Mouse (Mus musculus): ENCODE results near the gene Hesx1. TPM values are rescaled to one million over a fixed set of nuclear protein-coding genes. Genes with fewer than 3 reads are reported as not detected.

The Hesx1 gene
- polyA plus RNA-seq, 1 experiment from 2014 or later, result 1.7 TPM

- no peak for ATAC-seq (replicated peaks; ENCODE audit: insufficient number of reproducible peaks, low FRiP score, low TSS enrichment)
- no peak overlapping the region for H3K9ac ChIP-seq (ENCODE audit: low read depth, low read length)
- H3K36me3 ChIP-seq (ENCODE audit: control insufficient read depth, insufficient read depth, low read length), result no peaks in the 10 kb centered on the region
- no peak overlapping the region for H3K4me3 ChIP-seq (ENCODE audit: low read depth, low read length)
- no peak overlapping the region; the same call in 1 of the 2 replicates for H3K4me2 ChIP-seq
- H3K27me3 ChIP-seq (ENCODE audit: control insufficient read depth, insufficient read depth, low read length), result no peaks in the 10 kb centered on the region
- WGBS (ENCODE audit: insufficient replicate concordance), result 38% methylated on average over 3 of the region's 3 CpGs
- H3K27ac ChIP-seq (ENCODE audit: low read depth, low read length), result no peak overlapping the region
- no peaks in the 10 kb centered on the region for H3K4me1 ChIP-seq (ENCODE audit: control insufficient read depth, insufficient read depth, low read length)
- H3K9me3 ChIP-seq (replicated peaks; ENCODE audit: control insufficient read depth, low read length), result no peaks in the 10 kb centered on the region
Observed at GRCm38 (mm10) chr14:26993427-26993826, 789 bp upstream of the Hesx1 start.

- H3K4me2 ChIP-seq, result no peak overlapping the region
Observed at GRCm38 (mm10) chr14:26996257-26996656, 2.0 kb downstream of the Hesx1 start.

GRCm38 (mm10) chr14:27000386-27000785 lies 6.2 kb downstream of the Hesx1 start:
- H3K9me3 ChIP-seq (replicated peaks; ENCODE audit: control insufficient read depth, low read length), result no peaks in the 10 kb centered on the region
- H3K4me2 ChIP-seq, result peak overlapping the region; percentile 58
- WGBS (ENCODE audit: insufficient replicate concordance), result 3% methylated on average over 11 of the region's 11 CpGs
- ATAC-seq (replicated peaks; ENCODE audit: insufficient number of reproducible peaks, low FRiP score, low TSS enrichment), result 0 out of 2 replicates have a peak, but pooled peaks have one; percentile 52
- H3K9ac ChIP-seq (ENCODE audit: low read depth, low read length), result peak overlapping the region; percentile 39; the same call in 1 of the 2 replicates
- no peaks in the 10 kb centered on the region for H3K36me3 ChIP-seq (ENCODE audit: control insufficient read depth, insufficient read depth, low read length)
- peak overlapping the region; percentile 30 for H3K4me3 ChIP-seq (ENCODE audit: low read depth, low read length)
- H3K4me1 ChIP-seq (ENCODE audit: control insufficient read depth, insufficient read depth, low read length), result 0 out of 2 replicates have a peak, but pooled peaks cover 3% of the 10 kb centered on the region
- peaks cover 2% of the 10 kb centered on the region; the same call in 1 of the 2 replicates for H3K27me3 ChIP-seq (ENCODE audit: control insufficient read depth, insufficient read depth, low read length)
- H3K27ac ChIP-seq (ENCODE audit: low read depth, low read length), result no peak overlapping the region

More at GRCm38 (mm10) chr14:26996257-26996656, 2.0 kb downstream of the Hesx1 start:
- Histone ChIP-seq H3K27me3 (ENCODE audit: control insufficient read depth, insufficient read depth, low read length) (peaks cover 2% of the 10 kb centered on the region; the same call in 1 of the 2 replicates), H3K9me3 (replicated peaks; ENCODE audit: control insufficient read depth, low read length) (no peaks in the 10 kb centered on the region), H3K4me3 (ENCODE audit: low read depth, low read length) (no peak overlapping the region), H3K27ac (ENCODE audit: low read depth, low read length) (no peak overlapping the region), H3K4me1 (ENCODE audit: control insufficient read depth, insufficient read depth, low read length) (0 out of 2 replicates have a peak, but pooled peaks cover 3% of the 10 kb centered on the region), H3K9ac (ENCODE audit: low read depth, low read length) (no peak overlapping the region), H3K36me3 (ENCODE audit: control insufficient read depth, insufficient read depth, low read length) (no peaks in the 10 kb centered on the region)
- no peak for ATAC-seq (replicated peaks; ENCODE audit: insufficient number of reproducible peaks, low FRiP score, low TSS enrichment)

GRCm38 (mm10) chr14:27004906-27005305 lies 10.7 kb downstream of the Hesx1 start:
- no peak overlapping the region for H3K9ac ChIP-seq (ENCODE audit: low read depth, low read length)
- 77% methylated on average over 7 of the region's 7 CpGs for WGBS (ENCODE audit: insufficient replicate concordance)
- no peaks in the 10 kb centered on the region for H3K36me3 ChIP-seq (ENCODE audit: control insufficient read depth, insufficient read depth, low read length)
- no peak overlapping the region for H3K4me2 ChIP-seq
- no peak overlapping the region for H3K4me3 ChIP-seq (ENCODE audit: low read depth, low read length)
- H3K27ac ChIP-seq (ENCODE audit: low read depth, low read length), result no peak overlapping the region
- no peaks in the 10 kb centered on the region for H3K9me3 ChIP-seq (replicated peaks; ENCODE audit: control insufficient read depth, low read length)
- ATAC-seq (replicated peaks; ENCODE audit: insufficient number of reproducible peaks, low FRiP score, low TSS enrichment), result no peak
- peaks cover 2% of the 10 kb centered on the region; the same call in 1 of the 2 replicates for H3K27me3 ChIP-seq (ENCODE audit: control insufficient read depth, insufficient read depth, low read length)
- H3K4me1 ChIP-seq (ENCODE audit: control insufficient read depth, insufficient read depth, low read length), result 0 out of 2 replicates have a peak, but pooled peaks cover 3% of the 10 kb centered on the region

GRCm38 (mm10) chr14:27005937-27006336 lies 11.7 kb downstream of the Hesx1 start:
- H3K9me3 ChIP-seq (replicated peaks; ENCODE audit: control insufficient read depth, low read length), result no peaks in the 10 kb centered on the region
- H3K27me3 ChIP-seq (ENCODE audit: control insufficient read depth, insufficient read depth, low read length), result no peaks in the 10 kb centered on the region; the same call in 1 of the 2 replicates
- H3K4me1 ChIP-seq (ENCODE audit: control insufficient read depth, insufficient read depth, low read length), result no peaks in the 10 kb centered on the region
- no peak overlapping the region for H3K4me3 ChIP-seq (ENCODE audit: low read depth, low read length)
- no peak for ATAC-seq (replicated peaks; ENCODE audit: insufficient number of reproducible peaks, low FRiP score, low TSS enrichment)
- no peak overlapping the region for H3K9ac ChIP-seq (ENCODE audit: low read depth, low read length)
- WGBS (ENCODE audit: insufficient replicate concordance), result 16% methylated on average over 6 of the region's 6 CpGs
- no peak overlapping the region for H3K4me2 ChIP-seq
- H3K27ac ChIP-seq (ENCODE audit: low read depth, low read length), result no peak overlapping the region
- H3K36me3 ChIP-seq (ENCODE audit: control insufficient read depth, insufficient read depth, low read length), result no peaks in the 10 kb centered on the region

- H3K27ac ChIP-seq (ENCODE audit: low read depth, low read length), result no peak overlapping the region
- H3K27me3 ChIP-seq (ENCODE audit: control insufficient read depth, insufficient read depth, low read length), result no peaks in the 10 kb centered on the region
- no peak overlapping the region for H3K9ac ChIP-seq (ENCODE audit: low read depth, low read length)
- H3K4me2 ChIP-seq, result no peak overlapping the region
- no peaks in the 10 kb centered on the region for H3K4me1 ChIP-seq (ENCODE audit: control insufficient read depth, insufficient read depth, low read length)
- WGBS (ENCODE audit: insufficient replicate concordance), result 77% methylated on average over 5 of the region's 5 CpGs
- no peaks in the 10 kb centered on the region for H3K9me3 ChIP-seq (replicated peaks; ENCODE audit: control insufficient read depth, low read length)
- H3K4me3 ChIP-seq (ENCODE audit: low read depth, low read length), result no peak overlapping the region
- H3K36me3 ChIP-seq (ENCODE audit: control insufficient read depth, insufficient read depth, low read length), result no peaks in the 10 kb centered on the region
- no peak for ATAC-seq (replicated peaks; ENCODE audit: insufficient number of reproducible peaks, low FRiP score, low TSS enrichment)
Observed at GRCm38 (mm10) chr14:27011561-27011960, 17.3 kb downstream of the Hesx1 start.

- Histone ChIP-seq H3K4me3 (ENCODE audit: low read depth, low read length) (no peak overlapping the region), H3K9ac (ENCODE audit: low read depth, low read length) (no peak overlapping the region), H3K27ac (ENCODE audit: low read depth, low read length) (no peak overlapping the region), H3K4me2 (no peak overlapping the region), H3K9me3 (replicated peaks; ENCODE audit: control insufficient read depth, low read length) (no peaks in the 10 kb centered on the region), H3K4me1 (ENCODE audit: control insufficient read depth, insufficient read depth, low read length) (no peaks in the 10 kb centered on the region), H3K27me3 (ENCODE audit: control insufficient read depth, insufficient read depth, low read length) (no peaks in the 10 kb centered on the region), H3K36me3 (ENCODE audit: control insufficient read depth, insufficient read depth, low read length) (no peaks in the 10 kb centered on the region)
- no peak for ATAC-seq (replicated peaks; ENCODE audit: insufficient number of reproducible peaks, low FRiP score, low TSS enrichment)
- WGBS (ENCODE audit: insufficient replicate concordance), result 35% methylated on average over 4 of the region's 4 CpGs
Observed at GRCm38 (mm10) chr14:27013658-27014057, 19.4 kb downstream of the Hesx1 start.

GRCm38 (mm10) chr14:27017936-27018335 lies 23.7 kb downstream of the Hesx1 start:
- Histone ChIP-seq H3K27me3 (ENCODE audit: control insufficient read depth, insufficient read depth, low read length) (no peaks in the 10 kb centered on the region), H3K9ac (ENCODE audit: low read depth, low read length) (no peak overlapping the region), H3K4me3 (ENCODE audit: low read depth, low read length) (no peak overlapping the region), H3K9me3 (replicated peaks; ENCODE audit: control insufficient read depth, low read length) (no peaks in the 10 kb centered on the region), H3K4me1 (ENCODE audit: control insufficient read depth, insufficient read depth, low read length) (no peaks in the 10 kb centered on the region), H3K36me3 (ENCODE audit: control insufficient read depth, insufficient read depth, low read length) (no peaks in the 10 kb centered on the region), H3K4me2 (no peak overlapping the region), H3K27ac (ENCODE audit: low read depth, low read length) (no peak overlapping the region)
- WGBS (ENCODE audit: insufficient replicate concordance), result 89% methylated on average over 2 of the region's 2 CpGs
- ATAC-seq (replicated peaks; ENCODE audit: insufficient number of reproducible peaks, low FRiP score, low TSS enrichment), result no peak

- no peak overlapping the region for H3K27ac ChIP-seq (ENCODE audit: low read depth, low read length)
Observed at GRCm38 (mm10) chr14:27019850-27020249, 25.6 kb downstream of the Hesx1 start.

More at GRCm38 (mm10) chr14:27019850-27020249, 25.6 kb downstream of the Hesx1 start:
- Histone ChIP-seq H3K27me3 (ENCODE audit: control insufficient read depth, insufficient read depth, low read length) (no peaks in the 10 kb centered on the region), H3K9me3 (replicated peaks; ENCODE audit: control insufficient read depth, low read length) (no peaks in the 10 kb centered on the region), H3K4me3 (ENCODE audit: low read depth, low read length) (no peak overlapping the region), H3K9ac (ENCODE audit: low read depth, low read length) (no peak overlapping the region), H3K4me1 (ENCODE audit: control insufficient read depth, insufficient read depth, low read length) (no peaks in the 10 kb centered on the region), H3K4me2 (no peak overlapping the region), H3K36me3 (ENCODE audit: control insufficient read depth, insufficient read depth, low read length) (no peaks in the 10 kb centered on the region)
- 89% methylated on average over 14 of the region's 14 CpGs for WGBS (ENCODE audit: insufficient replicate concordance)
- ATAC-seq (replicated peaks; ENCODE audit: insufficient number of reproducible peaks, low FRiP score, low TSS enrichment), result no peak

Data from heart, embryonic 11.5 days (tissue).